Mouse (Mus musculus) embryonic fibroblast, embryonic 13.5 days (primary cell): ENCODE data around the gene Sh2d4b. TPM values are rescaled to one million over a fixed set of nuclear protein-coding genes. Genes with fewer than 3 reads are reported as not detected.

ENCODE experiments used
- H3K27ac ChIP-seq: 2 replicates; pipeline ENCODE4 v1.5.1; 2012; ENCODE audit warnings: low read length, control low read depth, inconsistent platforms; ENCODE audit not compliant: insufficient read depth
- H3K4me1 ChIP-seq: 2 replicates; pipeline ENCODE4 v1.6.1; 2011; ENCODE audit warnings: low read length; ENCODE audit not compliant: control insufficient read depth, insufficient read depth
- H3K4me3 ChIP-seq: 2 replicates; pipeline ENCODE4 v1.5.1; 2011; ENCODE audit warnings: mild to moderate bottlenecking, control low read depth, low read length; ENCODE audit not compliant: insufficient read depth
- CTCF ChIP-seq: IDR thresholded peaks from 2 replicates; pipeline ENCODE4 v1.5.1; 2011; ENCODE audit warnings: mild to moderate bottlenecking, control low read depth, low read length, moderate library complexity, borderline replicate concordance; ENCODE audit not compliant: insufficient read depth
- POLR2A ChIP-seq: IDR thresholded peaks from 2 replicates; pipeline ENCODE4 v1.6.1; 2011; ENCODE audit warnings: low read depth, mild to moderate bottlenecking, control low read depth, low read length, moderate library complexity
- polyA plus RNA-seq: library from polyadenylated mRNA; stranded (reverse); fragments of >200 nt; gene quantifications from 2 replicates; pipeline ENCODE4 v1.2.4, GENCODE M21; 2011; ENCODE audit warnings: low read depth; ENCODE audit not compliant: missing spikeins, insufficient read length

Sh2d4b gene
- polyA plus RNA-seq, 1 experiment, result 0.26 TPM

- TF ChIP-seq CTCF, result no peak
- no peak for TF ChIP-seq POLR2A
- Histone ChIP-seq H3K4me1 (no peaks in the 10 kb centered on the region), H3K27ac (no peak overlapping the region), H3K4me3 (no peak overlapping the region)
Observed at GRCm38 (mm10) chr14:40864811-40865514, 28.1 kb downstream of the Sh2d4b start.

GRCm38 (mm10) chr14:40863659-40864058 lies 29.4 kb downstream of the Sh2d4b start:
- Histone ChIP-seq H3K4me3 (no peak overlapping the region), H3K4me1 (no peaks in the 10 kb centered on the region), H3K27ac (no peak overlapping the region)
- TF ChIP-seq CTCF, result no peak
- TF ChIP-seq POLR2A, result no peak

- no peak overlapping the region for H3K27ac ChIP-seq
Observed at GRCm38 (mm10) chr14:40863022-40863421, 30.0 kb downstream of the Sh2d4b start.

GRCm38 (mm10) chr14:40852978-40853377 lies 40.1 kb downstream of the Sh2d4b start:
- Histone ChIP-seq H3K4me1 (no peaks in the 10 kb centered on the region), H3K27ac (no peak overlapping the region), H3K4me3 (no peak overlapping the region)
- no peak for TF ChIP-seq CTCF
- TF ChIP-seq POLR2A, result no peak

More at GRCm38 (mm10) chr14:40863022-40863421, 30.0 kb downstream of the Sh2d4b start:
- no peaks in the 10 kb centered on the region for H3K4me1 ChIP-seq
- H3K4me3 ChIP-seq, result no peak overlapping the region
- TF ChIP-seq CTCF, result no peak
- no peak for TF ChIP-seq POLR2A

- no peaks in the 10 kb centered on the region for H3K4me1 ChIP-seq
- TF ChIP-seq CTCF (no peak), POLR2A (no peak)
- H3K27ac ChIP-seq, result no peak overlapping the region
- no peak overlapping the region for H3K4me3 ChIP-seq
Observed at GRCm38 (mm10) chr14:40837397-40837796, 55.7 kb downstream of the Sh2d4b start.

- Histone ChIP-seq H3K27ac (no peak overlapping the region), H3K4me1 (no peaks in the 10 kb centered on the region), H3K4me3 (no peak overlapping the region)
- TF ChIP-seq CTCF (no peak), POLR2A (no peak)
Observed at GRCm38 (mm10) chr14:40830505-40830904, 62.6 kb downstream of the Sh2d4b start.

- no peak overlapping the region for H3K27ac ChIP-seq
- no peak overlapping the region for H3K4me3 ChIP-seq
- no peaks in the 10 kb centered on the region for H3K4me1 ChIP-seq
- TF ChIP-seq CTCF, result no peak
- no peak for TF ChIP-seq POLR2A
Observed at GRCm38 (mm10) chr14:40830094-40830493, 63.0 kb downstream of the Sh2d4b start.

- TF ChIP-seq CTCF (no peak), POLR2A (no peak)
- no peak overlapping the region for H3K4me3 ChIP-seq
- no peaks in the 10 kb centered on the region for H3K4me1 ChIP-seq
- no peak overlapping the region for H3K27ac ChIP-seq
Observed at GRCm38 (mm10) chr14:40818051-40818450, 75.0 kb downstream of the Sh2d4b start.

GRCm38 (mm10) chr14:40816715-40817114 lies 76.4 kb downstream of the Sh2d4b start:
- no peak for TF ChIP-seq CTCF
- Histone ChIP-seq H3K4me3 (no peak overlapping the region), H3K4me1 (no peaks in the 10 kb centered on the region), H3K27ac (no peak overlapping the region)

GRCm38 (mm10) chr14:40791606-40792005 lies 101.5 kb downstream of the Sh2d4b start:
- Histone ChIP-seq H3K4me3 (no peak overlapping the region), H3K27ac (no peak overlapping the region), H3K4me1 (no peaks in the 10 kb centered on the region; the same call in 1 of the 2 replicates)
- TF ChIP-seq CTCF (no peak), POLR2A (no peak)

GRCm38 (mm10) chr14:40789110-40789509 lies 104.0 kb downstream of the Sh2d4b start:
- Histone ChIP-seq H3K4me3 (no peak overlapping the region), H3K27ac (no peak overlapping the region), H3K4me1 (no peaks in the 10 kb centered on the region; the same call in 1 of the 2 replicates)
- TF ChIP-seq CTCF, result no peak
- TF ChIP-seq POLR2A, result no peak
